Mouse (Mus musculus) midbrain, postnatal 0 days (tissue): ENCODE results near the gene Yy2. TPM values are rescaled to one million over a fixed set of nuclear protein-coding genes. Genes with fewer than 3 reads are reported as not detected.
A peak's percentile ranks its signal among the peaks of the same experiment; 100 is the strongest.

Experiments
- ATAC-seq: fragments of 200-750 bp; cut with Nextera tagmentation; 2 replicates; pipeline ENCODE4 v1.8.0; 2017; ENCODE audit warnings: moderate number of reproducible peaks, mild to moderate bottlenecking, moderate TSS enrichment, moderate library complexity; ENCODE audit not compliant: low FRiP score
- DNase-seq: peaks from one replicate; pipeline ENCODE4 v3.0.0-alpha.2; 2015; ENCODE audit warnings: low spot score
- H3K27ac ChIP-seq: fragments of 300-500 bp; sonication (generic); 2 replicates; pipeline ENCODE4 v1.5.1; 2014; ENCODE audit warnings: low read depth, mild to moderate bottlenecking, low read length, mixed read lengths
- H3K27me3 ChIP-seq: fragments of 300-500 bp; sonication (generic); 2 replicates; pipeline ENCODE4 v1.6.1; 2014; ENCODE audit warnings: low read length, control low read depth, mixed read lengths; ENCODE audit not compliant: insufficient read depth
- H3K36me3 ChIP-seq: fragments of 300-500 bp; sonication (generic); 2 replicates; pipeline ENCODE4 v1.6.1; 2014; ENCODE audit warnings: low read length, control low read depth, mixed read lengths; ENCODE audit not compliant: insufficient read depth
- H3K4me1 ChIP-seq: fragments of 300-500 bp; sonication (generic); 2 replicates; pipeline ENCODE4 v1.6.1; 2014; ENCODE audit warnings: mild to moderate bottlenecking, control low read depth, antibody characterized with exemption, low read length, mixed read lengths; ENCODE audit not compliant: insufficient read depth
- H3K4me2 ChIP-seq: fragments of 300-500 bp; sonication (generic); 2 replicates; pipeline ENCODE4 v1.6.1; 2014; ENCODE audit warnings: low read depth, mild to moderate bottlenecking, low read length, mixed read lengths; ENCODE audit not compliant: poor library complexity, severe bottlenecking
- H3K4me3 ChIP-seq: fragments of 300-500 bp; sonication (generic); 2 replicates; pipeline ENCODE4 v1.5.1; 2014; ENCODE audit warnings: low read depth, mild to moderate bottlenecking, low read length, moderate library complexity
- H3K9ac ChIP-seq: fragments of 300-500 bp; sonication (generic); replicated peaks from 2 replicates; pipeline ENCODE4 v1.6.1; 2014; ENCODE audit warnings: mild to moderate bottlenecking, low read length, moderate library complexity, mixed read lengths; ENCODE audit not compliant: poor library complexity, severe bottlenecking
- H3K9me3 ChIP-seq: fragments of 300-500 bp; sonication (generic); 2 replicates; pipeline ENCODE4 v1.6.1; 2016; ENCODE audit warnings: low read length, control low read depth
- CTCF ChIP-seq: IDR thresholded peaks from 2 replicates; pipeline ENCODE4 v1.5.1; 2016; ENCODE audit warnings: antibody characterized with exemption, mild to moderate bottlenecking
- WGBS: fragments of 180-500 bp; shearing (Covaris S2); extraction: QIAGEN DNeasy Blood & Tissue Kit; methylation state at CpG from one replicate; pipeline ENCODE4 v1.1.7; 2014; 5-methylcytosine and 5-hydroxymethylcytosine counted together
- polyA plus RNA-seq: library from polyadenylated mRNA; unstranded; fragments of >200 nt; fragmentation: Nextera tagmentation; extraction: Ambion mirVana; gene quantifications from 2 replicates; pipeline ENCODE4 v1.2.1, GENCODE M21; 2015
- total RNA-seq: library from RNA; depleted of rRNA; stranded (reverse); fragments of >200 nt; gene quantifications from 2 replicates; pipeline ENCODE4 v1.2.3, GENCODE M21; 2014; rRNA removed

The Yy2 gene
- total RNA-seq (0.82 and 2.9 TPM in 2 replicates), polyA plus RNA-seq (1.6 and 2.1 TPM in 2 replicates)

DNA sequence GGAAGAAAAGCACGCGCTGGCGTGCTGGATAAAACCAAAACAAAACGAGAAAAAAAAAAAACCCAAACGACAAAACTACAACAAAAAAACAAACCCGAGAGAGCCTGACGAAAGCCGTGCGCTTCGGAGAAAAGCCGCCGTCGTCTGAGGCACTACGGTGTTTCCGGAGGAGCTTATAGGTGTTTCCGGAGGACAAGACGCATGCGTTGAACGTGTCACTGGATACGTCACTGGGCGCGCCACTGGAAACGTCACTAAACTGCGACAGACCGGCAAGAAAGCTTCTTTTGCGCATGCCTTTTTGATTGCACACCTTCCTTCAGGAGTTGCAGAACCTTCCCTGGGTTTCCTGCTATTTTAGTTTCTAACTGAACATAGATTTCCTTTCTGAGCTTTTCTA is at the start of gene Yy2:
TSS of gene Yy2 (minus strand) at position 146 of the 400 bp plus-strand sequence.
- Histone ChIP-seq H3K9ac (no peak within 1 kb of the TSS), H3K4me3 (no peak within 1 kb of the TSS), H3K4me1 (no peaks in the 10 kb centered on the region), H3K27me3 (no peaks in the 10 kb centered on the region), H3K4me2 (no peak within 1 kb of the TSS), H3K27ac (no peak within 1 kb of the TSS), H3K36me3 (0 out of 2 replicates have a peak, but pooled peaks cover 2% of the 10 kb centered on the region), H3K9me3 (no peaks in the 10 kb centered on the region)
- WGBS = 87% methylated on average over 26 of the region's 26 CpGs
- no peak for TF ChIP-seq CTCF
- no peak for DNase-seq
- no peak for ATAC-seq

DNA sequence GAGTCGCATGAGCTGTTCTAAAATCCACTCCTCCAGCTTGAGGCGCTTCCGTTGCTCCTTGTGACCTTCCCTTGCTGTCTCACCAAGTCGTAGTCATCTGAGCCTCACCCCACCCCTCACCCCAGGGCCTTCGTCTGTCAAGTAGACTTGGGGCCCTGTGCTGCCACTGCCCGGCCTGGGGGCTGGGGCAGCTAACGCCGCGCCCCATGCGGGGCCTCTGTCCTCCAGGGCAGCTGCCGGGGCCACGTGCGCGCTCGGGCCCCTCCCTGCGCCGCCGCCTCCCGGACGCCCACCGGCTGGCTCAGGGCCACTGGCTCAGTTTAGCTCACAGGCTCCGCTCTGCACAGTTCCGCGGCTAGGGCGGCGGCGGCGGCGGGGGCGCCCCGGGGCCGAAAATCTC is 44.1 kb upstream of the Yy2 start:
- Histone ChIP-seq H3K36me3 (no peaks in the 10 kb centered on the region), H3K4me2 (peak overlapping the region; percentile 20; the same call in 1 of the 2 replicates), H3K9me3 (no peaks in the 10 kb centered on the region), H3K9ac (no peak overlapping the region), H3K4me1 (no peaks in the 10 kb centered on the region), H3K27ac (no peak overlapping the region), H3K4me3 (peak overlapping the region; percentile 10; the same call in 1 of the 2 replicates), H3K27me3 (no peaks in the 10 kb centered on the region)
- TF ChIP-seq CTCF = no peak
- 33% methylated on average over 32 of the region's 32 CpGs for WGBS
- DNase-seq = no peak
- ATAC-seq = no peak

DNA sequence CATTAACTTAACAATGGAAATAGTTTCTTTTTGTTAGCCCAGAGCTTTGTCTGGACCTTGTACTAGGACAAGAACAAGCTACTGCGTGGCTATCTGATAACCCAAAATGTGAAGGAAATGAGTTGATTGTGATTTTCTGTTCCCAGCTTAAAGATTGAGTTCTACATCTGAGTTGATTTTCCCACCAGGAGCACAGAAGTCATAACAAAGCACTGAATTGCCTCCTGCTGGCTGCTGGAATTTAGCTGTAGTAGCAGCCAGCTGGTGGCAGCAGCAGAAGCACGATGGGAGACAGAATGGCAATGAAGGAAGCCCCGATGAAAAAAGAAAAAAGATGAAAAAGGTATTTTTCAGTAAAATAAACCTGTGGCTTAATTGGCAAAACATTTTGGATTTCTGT is 32.7 kb upstream of the Yy2 start:
- H3K4me3 ChIP-seq = no peak overlapping the region
- H3K4me2 ChIP-seq = no peak overlapping the region
- H3K27ac ChIP-seq = no peak overlapping the region
- DNase-seq (peak; percentile 81), ATAC-seq (no peak)
- no peak overlapping the region for H3K9ac ChIP-seq
- H3K36me3 ChIP-seq = no peaks in the 10 kb centered on the region
- no peaks in the 10 kb centered on the region for H3K9me3 ChIP-seq
- no peaks in the 10 kb centered on the region for H3K4me1 ChIP-seq
- H3K27me3 ChIP-seq = no peaks in the 10 kb centered on the region
- WGBS = 11% methylated on average over 3 of the region's 3 CpGs
- TF ChIP-seq CTCF = peak; percentile 79

GRCm38 (mm10) chrX:157598186-157598996 is 29.6 kb upstream of the Yy2 start, which contains the start of gene Mbtps2:
Mbtps2 (minus strand) TSS chrX:157598715.
- no peaks in the 10 kb centered on the region for H3K27me3 ChIP-seq
- 24% methylated on average over 52 of the region's 74 CpGs for WGBS
- TF ChIP-seq CTCF = no peak

GRCm38 (mm10) chrX:157597585-157598185 is 28.9 kb upstream of the Yy2 start:
- peak; percentile 2 for DNase-seq
- no peak for TF ChIP-seq CTCF
- Histone ChIP-seq H3K9ac (peak overlapping the region; percentile 77), H3K27ac (peak overlapping the region; percentile 86), H3K4me2 (peak overlapping the region; percentile 49), H3K4me3 (peak overlapping the region; percentile 58), H3K27me3 (no peaks in the 10 kb centered on the region), H3K4me1 (no peaks in the 10 kb centered on the region), H3K9me3 (no peaks in the 10 kb centered on the region), H3K36me3 (no peaks in the 10 kb centered on the region)
- peak; percentile 19; the same call in 1 of the 2 replicates for ATAC-seq
- WGBS = 23% methylated on average over 17 of the region's 17 CpGs

More at GRCm38 (mm10) chrX:157598186-157598996, 29.6 kb upstream of the Yy2 start, which contains the start of gene Mbtps2:
- Histone ChIP-seq H3K9me3 (no peaks in the 10 kb centered on the region), H3K27ac (peak within 1 kb of the TSS; percentile 86), H3K4me1 (no peaks in the 10 kb centered on the region), H3K4me3 (peak within 1 kb of the TSS; percentile 58), H3K4me2 (peak within 1 kb of the TSS; percentile 49), H3K36me3 (no peaks in the 10 kb centered on the region), H3K9ac (peak within 1 kb of the TSS; percentile 77)
- peak; percentile 74 for DNase-seq
- ATAC-seq = peak; percentile 89
